Mouse (Mus musculus): ENCODE measurements around the gene Dusp28. TPM values are rescaled to one million over a fixed set of nuclear protein-coding genes. Genes with fewer than 3 reads are reported as not detected.

The Dusp28 gene
- 10 to 100 TPM; 11.6 to 13.2 TPM for total RNA-seq (2021)
- long read RNA-seq, experiment 1, transcript Dusp28-201 (2 exons, 1,314 nt) = major isoform, 10 of 15 reads
- long read RNA-seq, experiment 1, partial matches to known transcripts = 2 of 15 reads
- long read RNA-seq, experiment 1, other reads (novel, unspliced or antisense) = 3 of 15 reads
- long read RNA-seq, experiment 2, transcript Dusp28-201 (2 exons, 1,314 nt) = major isoform, 14 of 24 reads
- long read RNA-seq, experiment 2, partial matches to known transcripts = 0 of 24 reads
- long read RNA-seq, experiment 2, other reads (novel, unspliced or antisense) = 10 of 24 reads

DNA sequence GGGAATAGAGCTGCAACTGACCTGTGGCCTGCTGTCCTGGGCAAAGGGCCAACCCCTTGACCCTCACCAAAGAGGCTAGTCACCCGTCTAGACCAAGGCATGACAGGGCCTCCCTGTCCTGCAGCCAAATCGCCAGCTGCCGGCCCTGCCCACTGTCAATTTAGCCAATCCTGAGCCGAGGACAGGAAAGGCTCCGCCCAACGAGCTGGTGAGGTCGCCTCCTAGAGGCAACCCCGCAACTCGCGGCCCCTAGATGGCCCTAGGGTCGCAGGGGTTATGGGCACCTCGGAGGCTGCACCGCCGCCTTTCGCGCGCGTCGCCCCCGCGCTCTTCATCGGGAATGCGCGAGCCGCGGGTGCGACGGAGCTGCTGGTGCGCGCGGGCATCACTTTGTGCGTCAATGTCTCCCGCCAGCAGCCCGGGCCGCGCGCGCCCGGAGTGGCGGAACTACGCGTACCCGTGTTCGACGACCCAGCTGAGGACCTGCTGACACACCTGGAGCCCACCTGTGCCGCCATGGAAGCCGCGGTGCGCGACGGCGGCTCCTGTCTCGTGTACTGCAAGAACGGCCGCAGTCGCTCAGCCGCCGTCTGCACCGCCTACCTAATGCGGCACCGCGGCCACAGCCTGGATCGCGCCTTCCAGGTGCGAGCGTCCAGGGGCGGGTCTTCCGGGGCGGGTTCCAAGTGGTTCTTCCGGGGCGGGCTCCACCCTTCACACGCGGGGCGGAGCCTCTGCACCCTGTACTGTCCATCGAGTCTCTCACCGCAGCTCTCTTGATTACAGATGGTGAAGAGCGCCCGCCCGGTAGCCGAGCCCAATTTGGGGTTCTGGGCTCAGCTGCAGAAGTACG, at the start of gene Dusp28:
TSS of gene Dusp28 (plus strand) at position 203 of the 853 bp plus-strand sequence.
- peak; percentile 60 to 83 for DNase-seq (ENCODE audit: low spot score in 2 of 2)

- no peak for DNase-seq (ENCODE audit: low spot score in 2 of 2)
Observed at GRCm38 (mm10) chr1:92861503-92861902, 45.3 kb upstream of the Dusp28 start.

- no peak for DNase-seq (ENCODE audit: low spot score in 2 of 2)
Observed at GRCm38 (mm10) chr1:92863268-92863667, 43.5 kb upstream of the Dusp28 start.

- no peak for DNase-seq (ENCODE audit: low spot score in 2 of 2)
Observed at GRCm38 (mm10) chr1:92866170-92866569, 40.6 kb upstream of the Dusp28 start.

- no peak for DNase-seq (ENCODE audit: low spot score in 2 of 2)
Observed at GRCm38 (mm10) chr1:92869985-92870384, 36.8 kb upstream of the Dusp28 start.

DNA sequence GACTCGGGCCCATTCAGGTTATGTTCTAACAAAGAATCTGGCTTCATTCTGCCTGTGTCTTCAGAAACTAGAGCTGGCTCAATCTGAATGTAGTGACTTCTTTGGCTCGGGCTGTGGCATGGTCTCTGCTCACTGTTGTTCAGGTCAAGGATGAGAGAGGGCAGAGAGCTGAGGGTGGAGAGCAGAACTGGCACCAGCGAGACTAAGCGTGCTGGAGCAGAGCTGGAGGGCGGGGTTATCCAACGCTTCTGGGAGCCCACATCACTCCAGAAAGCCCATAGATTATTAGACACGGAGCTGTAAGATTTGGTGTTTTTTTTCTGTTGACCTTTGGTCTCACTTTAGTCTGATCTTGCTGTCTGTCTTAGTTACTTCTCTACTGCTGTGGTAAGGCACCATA, 34.1 kb upstream of the Dusp28 start:
- no peak for DNase-seq (ENCODE audit: low spot score in 2 of 2)

- no peak for DNase-seq (ENCODE audit: low spot score in 2 of 2)
Observed at GRCm38 (mm10) chr1:92874011-92874410, 32.8 kb upstream of the Dusp28 start.

DNA sequence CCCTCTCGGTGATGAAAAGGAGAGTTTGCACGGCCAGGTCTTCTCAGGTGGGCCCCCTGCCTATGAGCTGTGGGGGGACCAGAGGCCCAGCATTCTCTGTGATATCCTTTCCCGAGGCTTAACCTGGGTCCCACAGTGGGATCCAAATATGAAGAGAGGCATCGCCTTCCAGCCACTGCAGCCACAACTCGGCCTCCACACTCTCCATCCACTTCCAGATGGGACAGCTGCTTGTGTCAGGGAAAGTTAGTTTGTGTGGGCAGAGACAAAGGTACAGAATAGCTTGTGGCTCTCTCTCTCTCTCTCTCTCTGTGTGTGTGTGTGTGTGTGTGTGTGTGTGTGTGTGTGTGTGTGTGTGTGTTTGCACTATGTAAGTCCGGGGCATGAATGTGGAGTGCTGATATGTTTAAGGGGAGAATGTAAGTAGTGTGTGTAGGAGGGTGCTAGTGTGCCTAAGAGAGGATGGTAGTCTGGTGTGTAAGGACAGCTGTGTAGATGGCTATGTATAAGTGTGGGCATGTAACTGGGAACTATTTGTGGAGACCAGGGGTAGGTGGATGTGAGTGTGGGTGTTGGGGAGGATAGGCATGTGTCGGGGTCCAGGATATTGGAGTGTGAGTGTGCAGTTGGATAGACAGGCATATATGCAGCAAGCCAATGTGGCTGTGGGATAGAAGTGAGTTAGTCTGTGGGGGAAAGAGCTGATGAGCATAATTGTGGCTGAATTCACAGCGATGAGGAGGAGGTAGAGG, 31.2 kb upstream of the Dusp28 start:
- no peak for DNase-seq (ENCODE audit: low spot score in 2 of 2)

DNA sequence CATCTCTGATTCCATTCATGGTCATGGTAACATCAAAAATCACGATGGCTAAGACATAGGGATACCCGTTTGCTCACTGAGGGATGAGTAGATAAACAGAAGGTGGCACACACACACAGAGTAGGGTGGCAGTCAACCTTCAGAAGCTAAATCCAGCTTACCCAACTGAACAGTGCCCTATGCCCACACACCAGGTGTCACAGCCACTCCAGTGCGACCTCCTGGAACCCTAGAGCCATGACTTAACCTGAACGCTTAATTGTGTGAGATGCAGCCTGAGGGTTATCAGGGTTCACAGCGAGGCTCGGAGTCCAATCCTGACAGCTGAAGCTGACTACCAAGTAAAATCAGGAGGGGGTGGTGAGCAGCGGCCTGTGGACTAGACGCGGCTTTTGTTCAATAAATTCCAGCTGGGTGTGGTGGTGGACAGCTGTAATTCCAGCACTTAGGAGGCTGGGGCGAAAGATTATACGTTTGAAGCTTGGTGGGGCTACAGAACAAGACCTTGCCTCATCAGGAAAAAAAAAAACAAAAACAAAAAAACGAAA, 29.3 kb upstream of the Dusp28 start:
- no peak for DNase-seq (ENCODE audit: low spot score in 2 of 2)

DNA sequence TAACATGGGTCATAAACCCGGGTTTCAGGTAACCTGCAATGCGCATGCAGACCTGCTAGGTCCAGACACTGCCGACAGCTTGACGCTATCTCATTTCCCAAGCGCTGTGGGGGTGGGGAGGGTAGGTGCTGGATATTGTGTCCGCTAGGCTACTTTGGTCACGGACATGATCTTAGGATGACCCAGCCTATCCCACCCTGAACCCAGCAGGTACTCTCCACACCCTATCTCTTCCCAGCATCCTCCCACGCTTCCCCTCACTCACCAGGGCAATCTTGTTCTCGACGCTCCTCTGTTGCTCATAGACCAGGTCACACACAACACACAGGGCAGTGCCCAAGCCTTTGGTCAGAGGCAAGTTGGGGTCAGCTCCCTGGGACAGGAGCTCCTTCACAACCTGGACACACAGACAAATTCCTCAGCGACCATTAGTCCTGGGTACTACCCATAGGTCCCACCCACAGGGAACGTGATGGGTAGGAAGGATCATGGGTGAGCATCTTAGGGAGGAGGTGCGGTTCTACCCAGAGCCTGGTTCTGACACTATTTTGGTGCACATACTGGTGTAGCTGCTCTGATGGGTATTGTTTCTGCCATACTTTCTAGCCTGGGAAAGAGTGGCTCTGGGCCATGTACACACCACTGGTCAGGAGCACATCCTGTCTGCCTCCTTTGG, 28.6 kb upstream of the Dusp28 start:
- DNase-seq (ENCODE audit: low spot score in 2 of 2) = no peak

DNA sequence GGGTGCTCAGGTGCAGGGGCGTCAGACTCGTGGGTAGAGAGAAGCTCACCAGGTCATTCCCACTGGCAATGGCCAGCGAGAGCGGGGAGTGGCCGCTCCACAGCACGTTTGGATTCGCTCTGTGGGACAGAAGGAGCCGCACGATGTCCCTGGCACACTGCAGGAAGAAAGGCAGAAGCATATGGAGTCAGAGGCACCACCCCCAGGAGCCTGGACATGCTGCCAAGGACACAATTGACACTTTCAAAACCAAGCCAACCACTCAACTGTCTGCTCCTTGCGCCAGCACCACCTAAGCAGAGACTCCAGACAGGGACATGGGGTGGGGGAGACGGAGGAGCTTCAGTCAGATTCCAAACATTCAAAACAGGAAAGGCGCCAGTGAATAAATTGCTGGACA, 27.5 kb upstream of the Dusp28 start:
- no peak for DNase-seq (ENCODE audit: low spot score in 2 of 2)

GRCm38 (mm10) chr1:92880101-92880500, 26.7 kb upstream of the Dusp28 start:
- DNase-seq (ENCODE audit: low spot score in 2 of 2) = no peak

DNA sequence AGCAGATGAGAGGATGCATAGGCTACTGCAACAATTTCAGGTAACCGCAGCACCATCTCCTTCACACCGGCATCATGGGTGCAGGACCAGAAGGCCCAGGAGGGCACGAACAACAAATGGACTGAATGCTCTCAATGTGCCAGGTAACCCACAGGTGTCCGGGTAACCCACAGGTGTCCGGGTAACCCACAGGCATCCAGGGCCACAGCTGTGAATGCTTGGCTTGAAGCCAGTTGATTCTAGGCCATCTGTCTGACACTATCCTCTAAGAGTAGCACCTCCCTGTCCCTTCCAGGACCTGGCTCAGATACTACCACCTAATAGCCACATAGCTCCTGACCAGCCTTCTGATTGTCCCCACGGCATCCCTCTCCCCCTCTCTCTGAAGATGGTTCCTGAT, 24.8 kb upstream of the Dusp28 start:
- DNase-seq (ENCODE audit: low spot score in 2 of 2) = no peak

DNA sequence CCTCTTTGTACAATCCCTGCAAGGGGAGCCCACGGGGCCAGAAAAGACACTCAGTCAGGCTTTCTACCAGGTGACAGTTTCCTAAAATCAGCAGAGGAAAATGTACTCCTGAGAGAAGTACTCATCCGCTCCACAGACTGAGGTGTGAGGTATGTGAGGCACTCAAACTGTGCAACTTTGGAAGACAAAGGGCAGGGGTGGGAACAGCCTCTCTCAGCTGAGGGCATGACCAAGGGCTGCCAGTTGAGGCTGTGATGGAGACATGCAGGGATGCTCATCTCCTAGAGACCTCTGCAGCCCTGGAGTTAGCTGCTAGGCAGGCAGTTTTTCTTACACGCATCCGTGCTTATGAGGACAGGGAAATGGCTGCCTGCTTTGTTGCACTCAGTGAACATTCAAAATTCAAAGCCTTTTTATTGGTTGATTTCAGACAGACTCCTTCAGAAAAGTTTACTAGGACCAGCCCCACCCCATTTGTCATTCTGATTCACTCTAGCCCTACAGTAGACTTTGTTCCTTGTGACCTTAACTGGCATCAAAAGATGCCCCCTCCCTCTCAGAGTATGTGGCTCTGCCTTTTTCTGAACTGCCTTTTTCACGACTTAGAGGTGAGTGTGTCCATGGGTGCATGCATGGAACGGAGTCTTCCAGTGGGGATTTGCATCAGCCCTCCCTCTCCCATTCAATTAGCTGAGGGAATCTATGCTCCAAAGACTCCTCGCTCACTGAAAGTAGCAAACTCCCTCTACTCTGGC, 17.7 kb upstream of the Dusp28 start:
- no peak for DNase-seq (ENCODE audit: low spot score in 2 of 2)

DNA sequence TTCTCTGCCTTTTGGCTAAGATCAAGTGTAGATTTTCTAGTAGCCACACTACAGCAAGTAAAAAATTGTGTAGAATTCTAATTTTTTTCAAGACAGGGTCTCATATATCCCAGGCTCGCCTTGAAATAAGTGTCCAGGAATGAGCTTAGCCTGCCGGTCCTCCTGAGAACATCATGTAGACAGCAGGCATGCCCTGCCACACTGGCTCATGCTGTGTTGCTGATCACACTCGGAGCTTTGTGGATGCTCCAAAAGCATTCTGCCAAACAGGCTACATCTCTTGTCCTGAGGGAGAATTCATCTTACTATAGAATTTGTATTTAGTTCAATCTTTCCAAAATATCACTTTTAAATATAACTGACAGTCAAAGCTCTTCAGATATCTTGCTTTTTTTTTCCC, 14.0 kb upstream of the Dusp28 start:
- no peak for DNase-seq (ENCODE audit: low spot score in 2 of 2)

DNA sequence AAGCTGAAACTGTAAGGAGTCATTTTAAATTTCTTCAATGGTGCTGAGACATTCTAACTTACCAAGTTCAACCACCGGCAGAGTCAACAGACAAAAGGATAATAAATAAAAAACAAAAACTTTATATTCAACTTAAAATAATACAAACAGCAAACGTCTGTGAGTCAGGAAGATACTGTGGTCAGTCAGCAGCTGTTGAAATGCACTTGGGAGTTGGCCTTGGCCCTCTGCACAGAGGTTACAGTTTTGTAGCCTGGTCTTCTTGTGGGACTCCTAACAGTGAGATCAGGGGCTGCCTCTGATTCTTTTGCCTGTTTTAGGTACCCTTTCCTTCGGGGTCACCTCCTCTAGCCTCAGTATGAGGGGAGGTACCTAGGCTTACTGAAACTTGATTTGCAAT, 12.9 kb upstream of the Dusp28 start:
- no peak for DNase-seq (ENCODE audit: low spot score in 2 of 2)

DNA sequence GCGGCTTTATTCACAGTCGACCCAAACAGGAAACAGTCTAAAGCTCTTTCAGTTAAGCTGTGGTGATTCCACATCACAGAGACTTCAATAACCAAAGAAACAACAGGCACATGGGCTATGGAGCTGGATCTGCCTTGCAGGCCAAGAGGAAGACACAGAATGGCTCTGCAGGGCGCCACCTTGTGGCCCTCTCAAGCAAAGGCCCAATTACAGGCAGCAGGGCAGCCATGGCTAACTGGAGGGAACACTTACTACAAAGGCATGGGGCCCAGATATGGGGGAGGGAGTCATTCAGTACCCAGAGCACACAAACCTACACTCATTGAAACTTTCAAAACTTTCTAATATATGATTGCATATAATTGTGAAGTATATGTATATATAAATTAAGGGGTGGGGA, 11.7 kb upstream of the Dusp28 start:
- DNase-seq (ENCODE audit: low spot score in 2 of 2) = peak; percentile 41 to 53

- peak; percentile 30 to 32 for DNase-seq (ENCODE audit: low spot score in 2 of 2)
Observed at GRCm38 (mm10) chr1:92902786-92903185, 4.0 kb upstream of the Dusp28 start, which contains the start of gene Ankmy1. TSS of gene Ankmy1 (minus strand) at chr1:92902906.

- DNase-seq (ENCODE audit: low spot score in 2 of 2) = no peak
Observed at GRCm38 (mm10) chr1:92903627-92904026, 3.2 kb upstream of the Dusp28 start.

DNA sequence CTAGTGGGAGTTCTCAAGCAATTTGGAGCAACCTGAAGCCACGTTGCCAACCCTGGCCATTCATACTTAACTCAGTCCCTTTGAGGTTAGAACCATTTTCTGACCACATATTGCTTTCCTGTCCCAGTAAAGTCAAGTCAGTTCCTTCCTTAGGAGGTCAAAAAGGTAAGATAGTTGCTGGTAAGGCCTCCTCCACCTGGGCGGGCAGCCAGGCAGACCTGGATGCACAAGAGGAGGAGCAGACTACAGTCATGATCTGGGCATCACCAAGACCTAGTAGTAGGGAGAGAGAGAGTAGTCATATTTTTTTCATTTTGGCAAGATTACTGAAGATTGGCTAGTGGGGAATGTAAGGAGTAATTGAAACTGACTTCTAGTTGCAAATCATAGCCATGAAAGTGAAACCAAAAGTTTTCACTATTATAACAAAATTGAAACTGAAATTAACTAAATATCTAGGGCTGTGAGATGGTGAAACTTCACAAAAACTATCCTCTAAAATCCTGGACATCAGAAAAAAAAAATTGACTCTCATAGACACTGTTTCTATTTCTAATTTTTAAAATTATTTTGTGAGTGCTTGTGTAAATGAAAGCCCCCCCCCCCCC, 974 bp upstream of the Dusp28 start:
- no peak for DNase-seq (ENCODE audit: low spot score in 2 of 2)

Measured in adrenal gland, postnatal 4 days (tissue).